Comparison of ENCODE assay signal across 8 mouse cellular contexts in genomic region chr9:45145533-45146266, GRCm38 (mm10). TPM values are rescaled to one million over a fixed set of nuclear protein-coding genes. Genes with fewer than 3 reads are reported as not detected.
DNase-seq lines count a peak whose midpoint lies in the region; ATAC-seq and TF ChIP-seq lines count a peak whose summit lies in the region.

No protein-coding gene starts in this region.

- H3K4me1 ChIP-seq in lung, embryonic 14.5 days (ENCODE audit: insufficient read depth), result no peaks in the 10 kb centered on the region
- H3K4me1 ChIP-seq in forebrain, postnatal 0 days (ENCODE audit: insufficient read depth), result no peaks in the 10 kb centered on the region
- H3K4me1 ChIP-seq in limb, embryonic 15.5 days, result peaks cover 10% of the 10 kb centered on the region
- 0 out of 2 replicates have a peak, but pooled peaks cover 5% of the 10 kb centered on the region for H3K4me1 ChIP-seq in stomach, embryonic 16.5 days (ENCODE audit: control insufficient read depth, insufficient read depth, low read length)

- H3K9ac ChIP-seq in lung, embryonic 14.5 days, result peak overlapping the region; percentile 37; the same call in 1 of the 2 replicates
- peak overlapping the region; percentile 49 for H3K9ac ChIP-seq in forebrain, postnatal 0 days
- H3K9ac ChIP-seq in limb, embryonic 15.5 days, result peak overlapping the region; percentile 21; the same call in 1 of the 2 replicates
- H3K9ac ChIP-seq in stomach, embryonic 16.5 days (ENCODE audit: low read length), result peak overlapping the region; percentile 50; the same call in 1 of the 2 replicates

- H3K36me3 ChIP-seq in lung, embryonic 14.5 days (ENCODE audit: insufficient read depth), result no peaks in the 10 kb centered on the region
- H3K36me3 ChIP-seq in forebrain, postnatal 0 days (ENCODE audit: insufficient read depth), result no peaks in the 10 kb centered on the region
- no peaks in the 10 kb centered on the region for H3K36me3 ChIP-seq in limb, embryonic 15.5 days
- H3K36me3 ChIP-seq in stomach, embryonic 16.5 days (ENCODE audit: control insufficient read depth, insufficient read depth, low read length), result no peaks in the 10 kb centered on the region

- 3% methylated on average over 27 of the region's 27 CpGs for WGBS in lung, embryonic 14.5 days
- 2% methylated on average over 27 of the region's 27 CpGs for WGBS in forebrain, postnatal 0 days
- 3% methylated on average over 27 of the region's 27 CpGs for WGBS in limb, embryonic 15.5 days
- WGBS in stomach, embryonic 16.5 days, result 5% methylated on average over 27 of the region's 27 CpGs

- H3K27me3 ChIP-seq in lung, embryonic 14.5 days (ENCODE audit: insufficient read depth, low read length), result peaks cover 37% of the 10 kb centered on the region
- peaks cover 39% of the 10 kb centered on the region for H3K27me3 ChIP-seq in forebrain, postnatal 0 days (ENCODE audit: insufficient read depth, low read length)
- H3K27me3 ChIP-seq in limb, embryonic 15.5 days, result peaks cover 57% of the 10 kb centered on the region
- peaks cover 24% of the 10 kb centered on the region for H3K27me3 ChIP-seq in stomach, embryonic 16.5 days (ENCODE audit: control insufficient read depth, insufficient read depth, low read length)

- peak; percentile 33; the same call in 1 of the 2 replicates for TF ChIP-seq CTCF in lung, embryonic 14.5 days (IDR thresholded peaks at IDR 0.05; ENCODE audit: low read depth)
- peak; percentile 49 for TF ChIP-seq CTCF in forebrain, postnatal 0 days (IDR thresholded peaks at IDR 0.05; ENCODE audit: low read depth)

- H3K9me3 ChIP-seq in lung, embryonic 14.5 days (ENCODE audit: low read depth, low read length), result no peaks in the 10 kb centered on the region
- no peaks in the 10 kb centered on the region for H3K9me3 ChIP-seq in forebrain, postnatal 0 days (ENCODE audit: low read length)
- H3K9me3 ChIP-seq in limb, embryonic 15.5 days, result no peaks in the 10 kb centered on the region
- H3K9me3 ChIP-seq in stomach, embryonic 16.5 days (replicated peaks; ENCODE audit: control insufficient read depth, low read length), result no peaks in the 10 kb centered on the region

- peak overlapping the region; percentile 21; the same call in 1 of the 2 replicates for H3K4me3 ChIP-seq in lung, embryonic 14.5 days (ENCODE audit: low read depth, low read length)
- H3K4me3 ChIP-seq in forebrain, postnatal 0 days (ENCODE audit: low read depth, low read length), result peak overlapping the region; percentile 32
- peak overlapping the region; percentile 40 for H3K4me3 ChIP-seq in limb, embryonic 15.5 days
- H3K4me3 ChIP-seq in stomach, embryonic 16.5 days (replicated peaks; ENCODE audit: low read length), result peak overlapping the region; percentile 38

- peak overlapping the region; percentile 62 for H3K4me2 ChIP-seq in lung, embryonic 14.5 days
- peak overlapping the region; percentile 72 for H3K4me2 ChIP-seq in forebrain, postnatal 0 days (ENCODE audit: low read depth)
- peak overlapping the region; percentile 84 for H3K4me2 ChIP-seq in limb, embryonic 15.5 days
- H3K4me2 ChIP-seq in stomach, embryonic 16.5 days (ENCODE audit: low read depth, low read length), result peak overlapping the region; percentile 64

- H3K27ac ChIP-seq in lung, embryonic 14.5 days (ENCODE audit: low read depth), result no peak overlapping the region
- H3K27ac ChIP-seq in forebrain, postnatal 0 days (ENCODE audit: low read depth, low read length), result no peak overlapping the region
- H3K27ac ChIP-seq in limb, embryonic 15.5 days, result no peak overlapping the region
- H3K27ac ChIP-seq in stomach, embryonic 16.5 days (ENCODE audit: low read length), result no peak overlapping the region

- peak; percentile 21; the same call in 1 of the 2 replicates for ATAC-seq in lung, embryonic 14.5 days (ENCODE audit: insufficient read depth)
- ATAC-seq in forebrain, postnatal 0 days, result peak; percentile 53
- ATAC-seq in limb, embryonic 15.5 days (ENCODE audit: insufficient number of reproducible peaks, low FRiP score, low TSS enrichment, low read depth), result no peak
- no peak; the same call in 1 of the 2 replicates for ATAC-seq in stomach, embryonic 16.5 days (ENCODE audit: insufficient read depth, low FRiP score)

- DNase-seq in adrenal gland, postnatal 10 days, result peak; percentile 18
- DNase-seq in adrenal gland, postnatal 4 days (ENCODE audit: low spot score in 2 of 2), result no peak
- peak; percentile 8 for DNase-seq in lung, embryonic 14.5 days
- no peak for DNase-seq in lung, postnatal 10 days
- peak; percentile 25 for DNase-seq in forebrain, postnatal 0 days
- no peak for DNase-seq in thymus, postnatal 36 days

RNA-seq across cellular contexts. Expression of gene Scn4b, which starts 7.5 kb away (rescaled TPM):
- total RNA-seq in adrenal gland, postnatal 10 days (2021), result 10 to 100 TPM in 1 of 2 experiments, 1 to 10 TPM in 1; 3.3 to 14.2 TPM
- 1 to 10 TPM; 2.6 to 3.0 TPM for total RNA-seq in adrenal gland, postnatal 4 days (2021)
- not detected in 2 replicates for polyA plus RNA-seq in lung, embryonic 14.5 days (2014; fragmentation: Nextera tagmentation; extraction: Ambion mirVana)
- total RNA-seq in forebrain, postnatal 0 days (2014; rRNA removed), result 0.43 and 0.69 TPM in 2 replicates
- 0.36 and 0.59 TPM in 2 replicates for polyA plus RNA-seq in forebrain, postnatal 0 days (2015; fragmentation: Nextera tagmentation; extraction: Ambion mirVana)
- 0.46 and 0.86 TPM in 2 replicates for polyA plus RNA-seq in limb, embryonic 15.5 days (2015; fragmentation: Nextera tagmentation; extraction: Ambion mirVana)
- 0.37 and 0.54 TPM in 2 replicates for polyA plus RNA-seq in stomach, embryonic 16.5 days (2015; fragmentation: Nextera tagmentation; extraction: Ambion mirVana)

RNA-seq across cellular contexts. Expression of gene Scn2b, which starts 28.1 kb away (rescaled TPM):
- 1 to 10 TPM; 6.7 to 7.5 TPM for total RNA-seq in adrenal gland, postnatal 10 days (2021)
- total RNA-seq in adrenal gland, postnatal 4 days (2021), result 1 to 10 TPM; 6.6 to 7.9 TPM
- 3.2 and 3.9 TPM in 2 replicates for polyA plus RNA-seq in lung, embryonic 14.5 days (2014; fragmentation: Nextera tagmentation; extraction: Ambion mirVana)
- total RNA-seq in forebrain, postnatal 0 days (2014; rRNA removed), result 8.6 and 11.5 TPM in 2 replicates
- polyA plus RNA-seq in forebrain, postnatal 0 days (2015; fragmentation: Nextera tagmentation; extraction: Ambion mirVana), result 3.6 and 5.4 TPM in 2 replicates
- 4.6 and 4.9 TPM in 2 replicates for polyA plus RNA-seq in limb, embryonic 15.5 days (2015; fragmentation: Nextera tagmentation; extraction: Ambion mirVana)
- 3.0 and 3.5 TPM in 2 replicates for polyA plus RNA-seq in stomach, embryonic 16.5 days (2015; fragmentation: Nextera tagmentation; extraction: Ambion mirVana)

RNA-seq across cellular contexts. Expression of gene BC049352, which starts 36.1 kb away (rescaled TPM):
- not detected for total RNA-seq in adrenal gland, postnatal 10 days (2021)
- total RNA-seq in adrenal gland, postnatal 4 days (2021), result under 1 TPM in 1 of 2 experiments, not detected in 1; 0.17 TPM
- polyA plus RNA-seq in lung, embryonic 14.5 days (2014; fragmentation: Nextera tagmentation; extraction: Ambion mirVana), result 0.13 TPM in 1 of 2 replicates, not detected in the other
- 0.38 TPM in 1 of 2 replicates, not detected in the other for total RNA-seq in forebrain, postnatal 0 days (2014; rRNA removed)
- polyA plus RNA-seq in forebrain, postnatal 0 days (2015; fragmentation: Nextera tagmentation; extraction: Ambion mirVana), result 0.28 and 0.47 TPM in 2 replicates
- 0.15 and 0.30 TPM in 2 replicates for polyA plus RNA-seq in limb, embryonic 15.5 days (2015; fragmentation: Nextera tagmentation; extraction: Ambion mirVana)
- polyA plus RNA-seq in stomach, embryonic 16.5 days (2015; fragmentation: Nextera tagmentation; extraction: Ambion mirVana), result 0.27 TPM in 1 of 2 replicates, not detected in the other

RNA-seq across cellular contexts. Expression of gene Tmprss4, which starts 58.2 kb away (rescaled TPM):
- not detected for total RNA-seq in adrenal gland, postnatal 10 days (2021)
- total RNA-seq in adrenal gland, postnatal 4 days (2021), result under 1 TPM in 1 of 2 experiments, not detected in 1; 0.50 TPM
- polyA plus RNA-seq in lung, embryonic 14.5 days (2014; fragmentation: Nextera tagmentation; extraction: Ambion mirVana), result 0.54 and 1.1 TPM in 2 replicates
- not detected in 2 replicates for total RNA-seq in forebrain, postnatal 0 days (2014; rRNA removed)
- polyA plus RNA-seq in forebrain, postnatal 0 days (2015; fragmentation: Nextera tagmentation; extraction: Ambion mirVana), result not detected in 2 replicates
- polyA plus RNA-seq in limb, embryonic 15.5 days (2015; fragmentation: Nextera tagmentation; extraction: Ambion mirVana), result 22.6 and 23.2 TPM in 2 replicates
- polyA plus RNA-seq in stomach, embryonic 16.5 days (2015; fragmentation: Nextera tagmentation; extraction: Ambion mirVana), result 31.5 and 40.1 TPM in 2 replicates

Comparison
In these comparisons a context has a peak if more than half of its experiments do, and no peak if none do; other contexts are left out.
1. DNase-seq: peak in adrenal gland, postnatal 10 days (single experiment), lung, embryonic 14.5 days (single experiment) and forebrain, postnatal 0 days (single experiment); none in adrenal gland, postnatal 4 days (0 of 2), lung, postnatal 10 days (single experiment) and thymus, postnatal 36 days (0 of 2).
2. ATAC-seq: peak in lung, embryonic 14.5 days (single experiment) and forebrain, postnatal 0 days (single experiment); none in limb, embryonic 15.5 days (single experiment) and stomach, embryonic 16.5 days (single experiment).
3. Peak in every context shown above with its lines, with median percentiles within 50 percentile points of each other: H3K4me2 ChIP-seq, H3K4me3 ChIP-seq and H3K9ac ChIP-seq.